Mouse (Mus musculus) megakaryocyte, embryonic 14.5 days (primary cell): ENCODE measurements around the gene Inpp5a.

Experiments
- FLI1 ChIP-seq: IDR thresholded peaks from 2 replicates; pipeline ENCODE4 v1.6.1; 2012; ENCODE audit warnings: low read length, inconsistent platforms, mixed read lengths
- GATA1 ChIP-seq: IDR thresholded peaks from 3 replicates; pipeline ENCODE4 v1.6.1; 2012; ENCODE audit warnings: mixed read lengths, low read length, inconsistent platforms, borderline replicate concordance

GRCm38 (mm10) chr7:139492351-139492750 lies 103.4 kb downstream of the Inpp5a start:
- TF ChIP-seq GATA1 = no peak
- TF ChIP-seq FLI1 = no peak
